In the genomic region with DNA sequence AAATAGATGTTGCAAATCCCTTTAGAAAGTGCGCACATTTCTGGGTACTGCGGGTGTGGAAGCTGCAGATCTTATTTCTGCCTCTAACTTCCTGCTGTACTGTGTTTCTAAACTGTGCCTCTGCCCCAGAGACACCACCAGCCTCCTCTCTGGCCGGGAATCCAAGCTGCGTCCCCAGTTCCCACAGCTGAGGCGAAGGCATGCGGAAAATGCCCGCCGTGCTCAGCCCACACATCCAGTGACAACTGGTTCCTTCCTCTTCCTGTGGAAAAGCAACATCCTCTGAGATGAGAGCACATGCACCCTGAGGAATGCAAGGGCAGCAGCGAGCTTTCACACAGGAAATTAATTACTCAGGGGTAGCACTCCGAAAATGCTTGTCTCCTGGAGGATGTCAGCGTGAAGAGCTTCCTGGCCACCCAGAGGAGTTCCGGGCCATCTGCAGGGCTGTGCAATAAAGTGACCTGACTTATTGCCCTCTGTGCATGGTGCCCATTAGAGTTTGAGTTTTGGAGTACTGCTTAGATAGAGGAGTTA, we compare ENCODE assay signal across 8 mouse cellular contexts. TPM values are rescaled to one million over a fixed set of nuclear protein-coding genes. Genes with fewer than 3 reads are reported as not detected.
DNase-seq lines count a peak whose midpoint lies in the region; ATAC-seq and TF ChIP-seq lines count a peak whose summit lies in the region.

No protein-coding gene starts in this region.

- H3K4me1 ChIP-seq in hindbrain, embryonic 10.5 days (replicated peaks) = peaks cover 28% of the 10 kb centered on the region
- H3K4me1 ChIP-seq in limb, embryonic 10.5 days = peaks cover 37% of the 10 kb centered on the region
- peaks cover 4% of the 10 kb centered on the region; the same call in 1 of the 2 replicates for H3K4me1 ChIP-seq in stomach, postnatal 0 days (replicated peaks; ENCODE audit: control insufficient read depth, insufficient read depth)

- no peak overlapping the region for H3K4me2 ChIP-seq in stomach, postnatal 0 days (replicated peaks; ENCODE audit: low read depth)

- no peak for TF ChIP-seq CTCF in stomach, postnatal 0 days (IDR thresholded peaks at IDR 0.05; ENCODE audit: low read depth)

- WGBS in hindbrain, embryonic 10.5 days = 21% methylated on average over 12 of the region's 12 CpGs
- WGBS in limb, embryonic 10.5 days = 9% methylated on average over 12 of the region's 12 CpGs
- WGBS in stomach, postnatal 0 days = 31% methylated on average over 12 of the region's 12 CpGs

- no peak overlapping the region for H3K9ac ChIP-seq in stomach, postnatal 0 days (ENCODE audit: low read length)

- H3K9me3 ChIP-seq in hindbrain, embryonic 10.5 days = no peaks in the 10 kb centered on the region
- no peaks in the 10 kb centered on the region for H3K9me3 ChIP-seq in limb, embryonic 10.5 days (replicated peaks)
- no peaks in the 10 kb centered on the region for H3K9me3 ChIP-seq in stomach, postnatal 0 days (ENCODE audit: control insufficient read depth, low read length)

- peak; percentile 62 for ATAC-seq in frontal cortex, adult (ENCODE audit: low TSS enrichment)
- peak; percentile 50 for ATAC-seq in megakaryocyte progenitor cell, adult 5-6 weeks (replicated peaks; ENCODE audit: poor library complexity)
- peak; percentile 67 for ATAC-seq in stomach, postnatal 0 days (ENCODE audit: low FRiP score, low TSS enrichment)

- peak overlapping the region; percentile 81 for H3K27ac ChIP-seq in hindbrain, embryonic 10.5 days
- H3K27ac ChIP-seq in limb, embryonic 10.5 days = peak overlapping the region; percentile 80
- H3K27ac ChIP-seq in stomach, postnatal 0 days (replicated peaks) = peak overlapping the region; percentile 78

- peaks cover 8% of the 10 kb centered on the region; the same call in 1 of the 2 replicates for H3K36me3 ChIP-seq in hindbrain, embryonic 10.5 days
- peaks cover 14% of the 10 kb centered on the region; the same call in 1 of the 2 replicates for H3K36me3 ChIP-seq in limb, embryonic 10.5 days
- no peaks in the 10 kb centered on the region for H3K36me3 ChIP-seq in stomach, postnatal 0 days (ENCODE audit: control insufficient read depth, insufficient read depth, low read length)

- H3K4me3 ChIP-seq in hindbrain, embryonic 10.5 days = peak overlapping the region; percentile 9; the same call in 1 of the 2 replicates
- H3K4me3 ChIP-seq in limb, embryonic 10.5 days = peak overlapping the region; percentile 25
- no peak overlapping the region for H3K4me3 ChIP-seq in stomach, postnatal 0 days (ENCODE audit: low read depth, low read length)

- DNase-seq in ES-CJ7 (ENCODE audit: low read depth, low spot score) = peak; percentile 30
- DNase-seq in adrenal gland, postnatal 14 days = peak; percentile 71
- peak; percentile 68 for DNase-seq in hindbrain, embryonic 10.5 days (ENCODE audit: low spot score)
- peak; percentile 66 for DNase-seq in limb, embryonic 10.5 days (ENCODE audit: low spot score)
- DNase-seq in stomach, postnatal 0 days (ENCODE audit: low spot score) = peak; percentile 27
- DNase-seq in layer of hippocampus, adult 8-10 months (ENCODE audit: low spot score in 2 of 2) = no peak

- H3K27me3 ChIP-seq in hindbrain, embryonic 10.5 days (ENCODE audit: insufficient read depth, poor library complexity, severe bottlenecking) = no peaks in the 10 kb centered on the region
- H3K27me3 ChIP-seq in limb, embryonic 10.5 days (ENCODE audit: low read depth, poor library complexity, severe bottlenecking) = no peaks in the 10 kb centered on the region
- H3K27me3 ChIP-seq in stomach, postnatal 0 days (ENCODE audit: control insufficient read depth, insufficient read depth, low read length) = no peaks in the 10 kb centered on the region

- TF ChIP-seq EP300 in stomach, postnatal 0 days (optimal IDR thresholded peaks at IDR 0.05) = no peak

RNA-seq across cellular contexts. Expression of gene Phxr2, which starts 45.9 kb away (rescaled TPM):
- total RNA-seq in adrenal gland, postnatal 14 days (2021) = not detected in 2 replicates
- 0.24 TPM in 1 of 2 replicates, not detected in the other for polyA plus RNA-seq in hindbrain, embryonic 10.5 days (2016; fragmentation: Nextera tagmentation; extraction: Ambion mirVana)
- polyA plus RNA-seq in limb, embryonic 10.5 days (2016; fragmentation: Nextera tagmentation; extraction: Ambion mirVana) = 0.20 TPM in 1 of 2 replicates, not detected in the other
- total RNA-seq in megakaryocyte progenitor cell, adult 5-6 weeks (2015) = not detected in 2 replicates
- total RNA-seq in megakaryocyte progenitor cell, adult 5-6 weeks (2017) = not detected in 2 replicates
- not detected in 2 replicates for polyA plus RNA-seq in stomach, postnatal 0 days (2015; fragmentation: Nextera tagmentation; extraction: Ambion mirVana)
- not detected for total RNA-seq in layer of hippocampus, adult 8-10 months (2022)

Comparison
In these comparisons a context has a peak if more than half of its experiments do, and no peak if none do; other contexts are left out.
1. DNase-seq: peak in ES-CJ7 (single experiment), adrenal gland, postnatal 14 days (single experiment), hindbrain, embryonic 10.5 days (single experiment), limb, embryonic 10.5 days (single experiment) and stomach, postnatal 0 days (single experiment); none in layer of hippocampus, adult 8-10 months (0 of 2).
2. Peak in every context shown above with its lines, with median percentiles within 50 percentile points of each other: ATAC-seq and H3K27ac ChIP-seq.